Mouse (Mus musculus): Measurements from ENCODE around the gene Milr1. TPM values are rescaled to one million over a fixed set of nuclear protein-coding genes. Genes with fewer than 3 reads are reported as not detected.

The Milr1 gene
- 0.13 and 0.15 TPM in 2 replicates for polyA plus RNA-seq (2012; rRNA removed)

DNA sequence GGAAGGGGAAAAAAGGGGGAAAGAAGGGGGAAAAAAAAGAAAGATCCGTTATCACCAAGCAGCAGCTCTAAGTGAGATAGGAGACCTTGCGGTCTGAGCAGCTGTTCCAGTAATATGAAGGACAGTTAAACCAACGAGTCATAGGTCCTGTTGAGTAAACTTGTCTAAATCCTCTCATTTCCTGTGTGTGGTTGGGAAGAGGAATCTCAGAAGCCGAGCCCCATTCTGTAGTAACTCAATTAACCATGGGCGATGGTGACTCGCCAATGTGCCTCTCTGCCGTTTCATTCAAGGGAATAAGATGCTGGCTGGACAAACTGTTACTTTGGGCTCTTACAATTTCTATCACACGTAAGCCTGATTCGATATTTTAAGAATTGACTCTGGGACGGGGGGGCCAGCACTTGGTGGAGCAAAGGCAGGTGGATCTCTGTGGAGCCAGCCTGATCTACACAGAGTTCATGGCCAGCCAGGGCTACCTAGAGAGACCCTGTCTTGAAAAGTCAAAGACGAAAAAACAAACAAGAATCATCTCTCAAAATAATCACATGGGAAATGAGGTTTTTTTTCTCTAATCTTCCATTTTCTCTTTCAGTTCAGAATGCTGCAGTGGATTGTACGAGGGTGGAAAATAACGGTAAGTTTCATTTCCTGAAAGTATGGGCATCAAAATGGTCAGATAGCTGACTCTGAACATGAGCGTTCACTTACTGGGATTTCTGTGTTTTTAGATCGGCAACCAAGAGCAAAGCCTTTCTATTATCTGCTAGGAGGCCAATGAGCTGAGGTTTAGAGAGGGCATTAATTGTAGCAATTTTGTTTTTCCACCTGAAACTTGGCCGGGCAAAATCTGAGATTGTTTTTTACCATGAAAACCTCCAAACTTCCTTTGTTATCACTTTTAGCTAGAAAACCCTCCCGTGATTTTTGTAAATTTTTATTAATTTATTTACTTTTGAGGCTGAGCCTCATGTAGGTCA lies at the start of gene Milr1:
Milr1 (plus strand) TSS at position 188 of the 980 bp plus-strand sequence.

DNA sequence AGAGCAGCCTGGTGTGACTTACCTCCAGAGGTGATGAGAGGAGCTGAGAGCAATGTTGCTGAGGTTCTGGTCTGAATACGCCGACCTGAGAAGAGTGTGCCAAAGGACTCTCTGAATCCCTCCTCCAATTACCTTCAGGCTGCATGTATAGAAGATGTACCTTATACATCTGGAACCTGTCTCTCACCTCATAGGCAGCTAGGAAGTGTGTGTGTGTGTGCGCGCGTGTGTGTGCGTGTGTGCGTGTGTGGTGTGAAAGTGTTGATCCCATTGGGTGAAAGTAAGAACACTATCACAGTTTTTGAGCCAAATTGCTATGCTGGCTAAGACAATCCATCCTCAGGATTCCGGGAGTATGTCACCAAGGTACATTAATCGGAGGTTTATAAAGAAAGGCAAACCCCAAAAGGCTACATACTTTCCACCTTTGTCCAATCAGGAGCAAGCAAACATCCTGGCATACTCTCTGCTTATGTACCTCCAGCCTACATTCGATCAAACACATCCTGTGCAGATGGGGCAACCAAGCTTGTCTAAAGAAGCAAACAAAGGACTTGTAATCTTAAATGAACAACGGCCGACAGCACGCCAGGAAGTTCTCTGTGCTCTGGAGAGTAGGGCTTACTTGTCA lies 790 bp upstream of the Milr1 start, which contains the start of gene Pecam1:
Pecam1 (minus strand) TSS at position 508 of the 631 bp plus-strand sequence.

DNA sequence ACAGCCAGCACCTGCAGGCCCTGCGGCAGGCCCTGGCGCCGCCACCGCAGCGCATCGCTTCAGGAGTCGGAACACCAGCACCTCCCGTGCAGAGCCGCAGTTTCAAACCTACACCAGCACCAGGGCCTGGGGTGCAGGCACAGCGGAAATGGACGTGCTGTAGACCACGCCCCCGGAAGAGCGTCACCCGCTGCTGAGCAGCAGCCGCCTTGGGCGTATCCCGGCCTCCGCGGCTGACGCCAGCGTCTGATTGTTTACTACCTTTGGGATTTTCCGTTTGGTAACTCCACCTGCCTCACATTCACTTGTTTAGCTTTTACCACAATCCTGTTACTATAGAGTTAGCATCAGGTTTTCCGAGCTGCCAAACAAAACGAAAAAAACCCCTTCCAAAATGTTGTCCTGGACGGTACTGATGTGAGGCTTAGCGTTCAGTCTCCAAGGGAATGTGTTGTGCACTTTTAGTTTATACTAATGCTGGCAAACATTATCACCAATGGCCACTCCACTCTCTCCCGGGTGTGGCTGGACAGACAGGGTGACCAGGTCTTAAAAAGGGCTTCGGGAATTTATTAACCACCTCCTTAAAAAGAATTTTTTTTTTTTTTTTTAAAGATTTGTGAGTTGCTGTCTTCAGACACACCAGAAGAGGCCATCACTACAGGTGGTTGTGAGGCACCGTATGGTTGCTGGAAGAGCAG lies 28.5 kb downstream of the Milr1 start, which contains the start of gene Polg2:
Polg2 (minus strand) TSS at position 150 of the 701 bp plus-strand sequence.

DNA sequence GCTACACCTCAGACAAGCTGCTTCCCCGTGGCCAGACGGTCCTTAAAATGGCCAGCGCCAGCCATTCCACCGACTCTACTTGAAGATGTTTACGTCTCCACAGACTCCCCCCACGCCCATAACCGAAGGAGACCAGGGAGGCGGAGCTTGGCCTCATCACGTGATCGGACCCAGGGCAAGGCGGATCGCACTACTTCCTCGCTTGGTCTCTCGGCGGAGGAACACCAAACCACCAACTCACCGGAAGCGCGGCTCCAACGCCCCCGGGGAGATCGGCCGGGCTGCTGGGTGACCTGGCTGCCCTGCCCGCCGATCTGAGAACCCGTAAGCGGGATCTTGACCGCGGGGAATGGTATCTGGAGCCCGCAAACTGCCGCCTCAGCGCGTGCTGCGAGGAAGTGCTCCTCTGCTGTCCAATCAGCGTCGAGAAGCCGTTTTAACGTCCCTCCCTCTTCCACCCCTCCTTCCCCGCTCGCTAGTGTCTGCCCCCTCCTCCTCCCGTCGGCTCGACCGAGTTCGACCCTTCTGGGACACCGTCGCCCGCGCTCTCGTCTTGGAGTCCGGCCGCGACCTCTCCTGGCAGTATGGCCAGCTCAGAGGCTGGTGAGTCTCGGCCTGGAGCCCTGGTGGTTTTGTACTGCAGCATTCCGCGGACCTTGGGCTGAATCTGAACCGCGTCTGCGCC lies 37.9 kb downstream of the Milr1 start, which contains the start of the genes Ddx5 and Cep95:
Ddx5 (minus strand) TSS at position 411 of the 685 bp plus-strand sequence.
Cep95 (plus strand) TSS at position 478 of the 685 bp plus-strand sequence.

Other genes with a start within 250 kb of the Milr1 start
- gene Tex2, start 137.8 kb upstream of the Milr1 start, polyA plus RNA-seq (2012; rRNA removed) = 7.5 and 8.5 TPM in 2 replicates
- 5.6 and 8.9 TPM in 2 replicates for gene Pecam1, start 598 bp upstream of the Milr1 start, polyA plus RNA-seq (2012; rRNA removed)
- gene Polg2, start 28.3 kb downstream of the Milr1 start, polyA plus RNA-seq (2012; rRNA removed) = 2.2 and 2.6 TPM in 2 replicates
- 462 and 553 TPM in 2 replicates for gene Ddx5, start 38.0 kb downstream of the Milr1 start, polyA plus RNA-seq (2012; rRNA removed)
- 0.14 and 0.50 TPM in 2 replicates for gene Cep95, start 38.0 kb downstream of the Milr1 start, polyA plus RNA-seq (2012; rRNA removed)
- gene Smurf2, start 169.5 kb downstream of the Milr1 start, polyA plus RNA-seq (2012; rRNA removed) = 1.6 and 2.4 TPM in 2 replicates
- 14.5 and 17.7 TPM in 2 replicates for gene Kpna2, start 248.3 kb downstream of the Milr1 start, polyA plus RNA-seq (2012; rRNA removed)